ENCODE assay signal across 9 mouse cellular contexts in genomic region chr5:8798752-8799115, GRCm38 (mm10). TPM values are rescaled to one million over a fixed set of nuclear protein-coding genes. Genes with fewer than 3 reads are reported as not detected.
DNase-seq lines count a peak whose midpoint lies in the region; ATAC-seq and TF ChIP-seq lines count a peak whose summit lies in the region.
"Had no signal": no experiment of that assay in that cellular context is flagged by ENCODE, and none has a peak within 500 bp of the region (broad histone marks: within the 10 kb centered on the region; RNA-seq: fewer than 3 reads in every experiment).

No protein-coding gene starts in this region.

- no peak for ATAC-seq in heart, embryonic 13.5 days (ENCODE audit: extremely low read depth, insufficient number of reproducible peaks, low FRiP score, low TSS enrichment)
- no peak for ATAC-seq in hindbrain, embryonic 13.5 days (ENCODE audit: low FRiP score)
- peak; percentile 43 for ATAC-seq in midbrain, embryonic 11.5 days (ENCODE audit: low FRiP score)
- no peak for ATAC-seq in erythroblast, adult 5-6 weeks (replicated peaks; ENCODE audit: low FRiP score, poor library complexity, severe bottlenecking)

- no peaks in the 10 kb centered on the region for H3K4me1 ChIP-seq in heart, embryonic 13.5 days
- H3K4me1 ChIP-seq in bone marrow macrophage, adult 2 months (ENCODE audit: control insufficient read depth, insufficient read depth, low read length): peaks cover 22% of the 10 kb centered on the region
- H3K4me1 ChIP-seq in hindbrain, embryonic 13.5 days (replicated peaks): peaks cover 10% of the 10 kb centered on the region
- H3K4me1 ChIP-seq in midbrain, embryonic 11.5 days (ENCODE audit: control insufficient read depth, insufficient read depth, low read length): no peaks in the 10 kb centered on the region

- no peak for TF ChIP-seq POLR2A in bone marrow macrophage, adult 2 months (IDR thresholded peaks at IDR 0.05; ENCODE audit: borderline replicate concordance, low read depth, low read length)

- no peak overlapping the region for H3K27ac ChIP-seq in heart, embryonic 13.5 days (replicated peaks)
- H3K27ac ChIP-seq in bone marrow macrophage, adult 2 months (ENCODE audit: insufficient read depth, low read depth, low read length): peak overlapping the region; percentile 79
- no peak overlapping the region for H3K27ac ChIP-seq in hindbrain, embryonic 13.5 days
- H3K27ac ChIP-seq in midbrain, embryonic 11.5 days (ENCODE audit: low read depth, low read length): no peak overlapping the region

- TF ChIP-seq CTCF in bone marrow macrophage, adult 2 months (IDR thresholded peaks at IDR 0.05; ENCODE audit: low read depth, low read length): no peak

- no peaks in the 10 kb centered on the region for H3K9me3 ChIP-seq in heart, embryonic 13.5 days
- H3K9me3 ChIP-seq in hindbrain, embryonic 13.5 days: no peaks in the 10 kb centered on the region
- H3K9me3 ChIP-seq in midbrain, embryonic 11.5 days (ENCODE audit: control insufficient read depth, low read length): no peaks in the 10 kb centered on the region

- 0 out of 2 replicates have a peak, but pooled peaks cover 3% of the 10 kb centered on the region for H3K27me3 ChIP-seq in heart, embryonic 13.5 days (replicated peaks)
- peaks cover 9% of the 10 kb centered on the region; the same call in 1 of the 2 replicates for H3K27me3 ChIP-seq in hindbrain, embryonic 13.5 days
- H3K27me3 ChIP-seq in midbrain, embryonic 11.5 days (ENCODE audit: control insufficient read depth, insufficient read depth, low read length): no peaks in the 10 kb centered on the region

- H3K4me2 ChIP-seq in heart, embryonic 13.5 days: peak overlapping the region; percentile 93
- peak overlapping the region; percentile 99 for H3K4me2 ChIP-seq in hindbrain, embryonic 13.5 days
- H3K4me2 ChIP-seq in midbrain, embryonic 11.5 days: peak overlapping the region; percentile 99

- H3K9ac ChIP-seq in heart, embryonic 13.5 days: peak overlapping the region; percentile 76
- H3K9ac ChIP-seq in hindbrain, embryonic 13.5 days: peak overlapping the region; percentile 73; the same call in 1 of the 2 replicates
- peak overlapping the region; percentile 62 for H3K9ac ChIP-seq in midbrain, embryonic 11.5 days (ENCODE audit: low read length)

- 30% methylated on average over 10 of the region's 10 CpGs for WGBS in heart, embryonic 13.5 days
- 27% methylated on average over 10 of the region's 10 CpGs for WGBS in hindbrain, embryonic 13.5 days
- 31% methylated on average over 10 of the region's 10 CpGs for WGBS in midbrain, embryonic 11.5 days

- H3K4me3 ChIP-seq in heart, embryonic 13.5 days: peak overlapping the region; percentile 62
- peak overlapping the region; percentile 71 for H3K4me3 ChIP-seq in bone marrow macrophage, adult 2 months (ENCODE audit: insufficient read depth, low read length)
- peak overlapping the region; percentile 59 for H3K4me3 ChIP-seq in hindbrain, embryonic 13.5 days
- H3K4me3 ChIP-seq in midbrain, embryonic 11.5 days (ENCODE audit: low read depth, low read length): peak overlapping the region; percentile 53

- H3K36me3 ChIP-seq in heart, embryonic 13.5 days: no peaks in the 10 kb centered on the region
- no peaks in the 10 kb centered on the region for H3K36me3 ChIP-seq in hindbrain, embryonic 13.5 days
- no peaks in the 10 kb centered on the region for H3K36me3 ChIP-seq in midbrain, embryonic 11.5 days (ENCODE audit: control insufficient read depth, insufficient read depth, low read length)

- DNase-seq in heart, postnatal 4 days: no peak
- no peak for DNase-seq in midbrain, embryonic 11.5 days (ENCODE audit: low spot score, missing footprints)
- DNase-seq in adrenal gland, postnatal 10 days: no peak
- no peak for DNase-seq in layer of hippocampus, adult 8-10 months (ENCODE audit: low spot score in 2 of 2)

RNA-seq across cellular contexts. Expression of gene Abcb1b, which starts 0.8 kb away (rescaled TPM):
- 0.65 and 1.0 TPM in 2 replicates for polyA plus RNA-seq in heart, embryonic 13.5 days (2015; fragmentation: Nextera tagmentation; extraction: Ambion mirVana)
- total RNA-seq in heart, postnatal 4 days (2021): 1 to 10 TPM; 1.0 TPM
- polyA plus RNA-seq in bone marrow macrophage, adult 2 months (2012; ENCODE audit: insufficient read depth, insufficient read length, missing spikeins): 34.9 and 41.4 TPM in 2 replicates
- 0.23 and 0.87 TPM in 2 replicates for polyA plus RNA-seq in hindbrain, embryonic 13.5 days (2015; fragmentation: Nextera tagmentation; extraction: Ambion mirVana)
- 0.92 and 1.0 TPM in 2 replicates for polyA plus RNA-seq in midbrain, embryonic 11.5 days (2014; fragmentation: Nextera tagmentation; extraction: Ambion mirVana)
- total RNA-seq in adrenal gland, postnatal 10 days (2021): 100 to 1,000 TPM; 164 to 216 TPM
- 1 to 10 TPM; 4.0 to 8.6 (median 6.6) TPM for total RNA-seq in layer of hippocampus, adult 8-10 months (2022)
- total RNA-seq in erythroblast, adult 5-6 weeks (2015; ENCODE audit: low replicate concordance): 0.58 and 0.63 TPM in 2 replicates
- 0.60 and 8.4 TPM in 2 replicates for total RNA-seq in erythroblast, adult 5-6 weeks (2017; ENCODE audit: low replicate concordance)
- total RNA-seq: MEL had no signal

Comparison
In these comparisons a context has a peak if more than half of its experiments do, and no peak if none do; other contexts are left out.
1. RNA of gene Abcb1b, which starts 0.8 kb away (total RNA-seq): 164 to 216 TPM in adrenal gland, postnatal 10 days; 4.0 to 8.6 TPM in layer of hippocampus, adult 8-10 months, 1.0 TPM in heart, postnatal 4 days and 0.58 to 8.4 TPM in erythroblast, adult 5-6 weeks; every median in the first group is over 10 times any median in the second.
2. Peak in every context shown above with its lines, with median percentiles within 50 percentile points of each other: H3K4me2 ChIP-seq, H3K4me3 ChIP-seq and H3K9ac ChIP-seq.